Mouse (Mus musculus) left cerebral cortex, adult 11 months (tissue): ENCODE data around the gene Ankrd65.
A peak's percentile ranks its signal among the peaks of the same experiment; 100 is the strongest.
"Not testable (repeated sequence)": the region's sequence is repeated elsewhere in the genome, so short reads cannot be mapped to it uniquely, and the experiment has no call there.

Experiments
- DNase-seq: peaks from one replicate; pipeline ENCODE4 v3.0.0; 2022; ENCODE audit warnings: low spot score

Gene Ankrd65

DNA sequence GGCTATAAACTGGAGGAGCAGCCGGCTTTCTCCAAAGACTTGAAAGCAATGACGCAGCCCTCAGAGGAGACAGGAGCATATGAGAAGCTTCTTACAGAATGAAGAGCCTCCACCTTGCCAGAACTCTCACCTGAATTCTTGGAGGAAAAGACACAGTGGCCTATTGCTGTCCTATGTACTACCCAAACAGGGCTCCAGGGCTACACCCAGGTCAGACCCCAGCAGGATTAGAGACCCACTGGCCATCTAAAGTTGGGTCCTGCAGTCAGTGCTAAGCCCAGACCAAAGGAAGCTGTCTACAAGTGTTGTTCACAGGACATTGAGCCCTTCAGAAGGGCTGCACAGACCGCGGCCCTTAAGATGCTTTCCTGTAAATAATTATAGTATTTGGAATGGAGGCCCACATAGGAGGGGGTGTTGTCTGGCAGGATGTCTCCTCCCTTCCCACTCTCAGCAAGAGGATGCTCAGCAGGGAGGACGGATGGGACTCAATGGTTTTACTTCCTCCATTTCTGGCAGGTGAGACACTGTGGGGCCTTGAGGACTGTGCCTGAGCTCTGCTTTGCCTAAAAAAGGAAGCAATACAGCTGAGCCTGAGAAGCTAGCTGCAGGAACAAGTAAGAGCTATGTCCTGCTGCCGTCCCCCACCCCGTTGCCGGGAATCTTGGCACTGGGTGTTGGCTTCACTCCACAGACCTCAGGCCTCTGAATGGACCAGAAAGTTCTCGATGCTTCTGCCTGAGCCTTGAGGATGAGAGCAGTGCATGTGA lies 15.1 kb upstream of the Ankrd65 start:
- no peak for DNase-seq

DNA sequence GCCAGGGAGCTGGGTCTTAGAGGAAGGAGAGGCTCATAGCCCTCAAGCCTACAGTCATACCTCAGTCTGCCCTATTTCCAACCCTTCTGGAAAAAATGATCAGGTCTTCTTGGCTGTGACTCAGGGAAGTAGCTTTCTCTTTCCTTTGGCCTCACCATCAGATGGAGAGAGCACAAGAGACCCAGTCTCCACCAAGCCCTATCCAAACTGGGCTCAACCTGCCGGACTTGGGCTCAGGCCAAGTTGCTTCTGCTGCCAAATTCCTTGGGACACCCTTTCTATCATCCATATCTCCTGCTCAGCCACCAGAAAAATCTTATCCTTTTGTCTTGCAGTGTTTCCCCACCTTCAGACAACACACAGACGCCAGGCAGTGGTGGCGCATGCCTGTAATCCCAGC lies 14.4 kb upstream of the Ankrd65 start:
- no peak for DNase-seq

DNA sequence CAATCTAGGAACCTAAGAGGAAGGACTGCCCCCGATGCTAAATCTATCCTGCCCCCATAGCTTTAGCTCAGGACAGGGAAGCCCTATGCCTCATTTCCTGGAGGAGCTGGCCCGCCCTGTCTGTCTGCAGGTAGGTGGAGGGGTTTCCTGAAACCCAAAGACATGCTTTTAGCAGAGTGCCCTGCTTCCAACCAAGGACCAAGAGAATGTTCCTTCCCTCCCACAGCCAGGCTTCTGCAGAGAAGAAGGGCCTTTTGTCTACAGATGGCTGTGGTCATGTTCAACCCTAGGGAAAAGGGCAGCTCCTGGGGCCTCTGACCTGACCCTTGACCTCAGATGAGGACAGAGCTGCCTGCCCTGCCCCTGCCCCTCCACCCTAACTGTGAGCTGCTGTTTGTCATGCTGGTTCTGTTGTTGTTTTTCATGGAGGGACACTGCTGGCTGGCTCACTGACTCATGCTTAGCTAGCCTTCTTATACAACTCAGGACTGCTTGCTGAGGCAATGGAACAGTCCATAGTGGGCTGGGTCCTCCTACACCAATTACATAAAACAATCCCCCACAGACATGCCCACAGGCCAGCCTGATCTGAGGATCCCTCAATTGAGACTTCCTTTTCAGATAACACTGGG lies 13.4 kb upstream of the Ankrd65 start:
- DNase-seq = no peak

DNA sequence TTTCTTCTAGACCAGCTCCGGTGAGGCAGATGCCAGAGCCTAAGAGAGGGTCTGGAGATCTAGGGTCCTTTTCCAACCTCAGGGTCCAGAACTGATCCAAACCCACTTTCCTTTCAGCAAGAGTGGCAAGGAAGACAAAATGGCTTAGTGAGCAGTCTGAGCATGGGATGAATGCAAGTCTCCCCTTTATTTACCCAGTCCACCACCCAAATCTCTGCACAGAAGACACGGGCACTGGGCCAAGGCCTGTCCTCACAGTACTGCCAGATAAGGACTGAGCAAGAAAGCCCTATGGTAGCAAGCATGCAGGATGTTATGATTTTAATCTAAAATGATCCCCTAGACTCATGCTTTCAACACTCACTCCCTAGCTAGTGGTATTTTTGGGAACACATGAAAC lies 12.4 kb upstream of the Ankrd65 start:
- no peak for DNase-seq

DNA sequence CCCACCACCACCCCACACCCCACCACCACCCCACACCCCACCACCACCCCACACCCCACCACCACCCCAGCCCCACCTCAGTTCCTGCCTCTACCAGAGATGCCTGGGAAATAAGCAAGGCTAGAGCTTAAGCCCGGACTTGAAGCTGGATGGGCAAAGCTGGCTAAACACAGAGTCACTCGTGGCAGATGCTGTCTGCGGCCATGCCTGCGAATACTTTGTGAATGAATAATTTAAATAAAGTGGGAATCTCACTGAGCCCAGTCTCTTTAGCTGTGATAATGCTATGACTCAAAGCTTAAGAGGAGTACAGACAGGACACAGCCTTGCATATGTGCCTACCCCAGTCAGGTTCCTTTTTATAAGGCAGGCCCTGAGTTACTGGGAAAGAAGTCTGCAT lies 10.7 kb upstream of the Ankrd65 start:
- no peak for DNase-seq

DNA sequence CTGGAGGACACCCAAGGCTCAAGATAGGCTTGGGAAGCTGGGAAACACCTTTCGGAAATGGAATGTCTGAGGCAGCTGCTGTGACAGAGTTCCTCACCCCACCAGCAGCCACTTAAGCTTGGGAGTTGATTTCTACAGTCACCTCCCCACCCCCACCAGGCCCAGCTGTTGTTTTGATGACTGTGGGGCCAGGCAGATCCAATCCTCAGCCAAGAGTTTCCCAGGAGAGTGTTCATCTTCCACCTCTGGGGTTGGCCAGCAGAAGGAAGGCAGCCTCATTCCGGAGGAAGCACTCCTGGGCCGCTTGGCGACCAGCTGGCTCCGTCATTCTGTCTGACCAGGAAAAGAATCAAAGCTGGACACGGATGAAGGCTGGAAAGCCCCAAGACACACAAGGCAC lies 9.3 kb upstream of the Ankrd65 start:
- DNase-seq = no peak

DNA sequence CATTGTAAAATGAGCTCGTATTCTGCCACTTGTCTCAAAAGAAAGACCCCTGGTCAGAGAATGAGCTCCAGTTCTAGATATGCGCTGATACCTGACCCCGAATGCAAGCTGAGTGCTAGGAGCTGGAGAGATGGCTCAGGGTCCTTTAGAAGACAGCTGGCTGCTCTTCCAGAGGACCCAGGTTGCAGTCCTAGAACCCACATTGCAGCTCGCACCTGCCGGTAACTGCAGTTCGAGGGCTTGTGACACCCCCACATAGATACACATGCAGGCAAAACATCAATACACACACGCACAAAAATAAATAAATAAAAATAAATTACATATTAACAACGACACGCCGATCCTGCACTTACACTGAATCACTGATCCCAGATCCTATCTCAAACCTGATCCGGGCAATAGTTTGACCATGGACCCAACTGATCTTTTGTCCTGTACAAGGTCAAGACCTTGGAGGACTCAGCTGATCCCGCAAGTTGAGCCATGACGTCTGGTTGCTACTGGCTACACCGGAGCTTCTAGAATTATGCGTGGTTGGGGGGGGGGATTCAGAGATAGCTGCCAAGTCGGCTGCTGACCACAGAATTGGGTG lies 6.7 kb upstream of the Ankrd65 start:
- DNase-seq = no peak

DNA sequence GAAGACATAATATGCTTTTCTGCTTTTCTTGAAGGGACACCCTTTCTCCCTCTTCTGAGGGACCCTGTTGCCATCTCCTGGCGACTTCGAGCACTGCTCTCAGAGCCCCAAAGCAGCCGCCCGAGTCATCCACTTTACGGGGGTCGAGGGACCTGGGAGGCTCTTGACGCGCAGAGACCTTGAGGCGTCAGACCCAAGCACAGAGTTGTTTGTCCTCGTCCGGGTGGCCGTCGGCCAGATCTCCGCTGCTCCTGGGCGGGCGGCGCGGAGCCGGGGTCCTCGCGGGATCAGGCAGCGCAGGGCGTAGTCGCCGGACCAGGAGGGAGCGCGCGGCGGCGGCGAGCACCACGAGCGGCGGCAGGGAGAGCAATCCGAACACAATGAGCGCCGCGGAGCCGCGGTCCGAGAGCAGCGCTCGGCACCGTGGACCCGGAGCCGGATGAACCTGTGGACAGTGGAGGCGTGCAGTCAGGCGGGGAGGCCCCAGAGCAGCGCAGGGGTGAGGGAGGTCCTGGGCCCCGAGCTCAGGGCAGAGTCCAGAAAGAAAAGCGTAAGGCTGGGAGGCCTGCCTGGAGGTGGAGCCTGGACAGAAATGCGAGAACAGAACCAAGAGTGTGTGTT lies 6.0 kb upstream of the Ankrd65 start:
- no peak for DNase-seq

DNA sequence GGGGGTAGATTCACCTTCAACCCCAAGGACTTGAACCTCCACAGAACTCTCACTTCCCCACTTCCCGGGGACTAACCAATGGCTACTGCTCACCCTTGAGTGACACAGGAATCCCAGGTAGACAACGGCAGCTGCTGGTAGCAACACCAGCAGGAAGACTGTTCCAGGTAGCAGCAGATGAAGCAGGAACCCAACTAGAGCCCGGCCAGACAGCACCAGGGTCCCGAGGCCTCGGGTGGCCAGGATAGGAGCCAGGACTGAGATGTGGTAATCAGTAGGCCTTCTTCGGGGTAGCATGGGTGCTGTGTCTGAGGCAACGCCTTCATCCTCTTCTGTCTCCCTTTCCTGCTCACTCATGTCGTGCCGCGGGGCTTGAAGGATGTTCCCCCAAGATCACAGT lies 5.0 kb upstream of the Ankrd65 start:
- no peak for DNase-seq

DNA sequence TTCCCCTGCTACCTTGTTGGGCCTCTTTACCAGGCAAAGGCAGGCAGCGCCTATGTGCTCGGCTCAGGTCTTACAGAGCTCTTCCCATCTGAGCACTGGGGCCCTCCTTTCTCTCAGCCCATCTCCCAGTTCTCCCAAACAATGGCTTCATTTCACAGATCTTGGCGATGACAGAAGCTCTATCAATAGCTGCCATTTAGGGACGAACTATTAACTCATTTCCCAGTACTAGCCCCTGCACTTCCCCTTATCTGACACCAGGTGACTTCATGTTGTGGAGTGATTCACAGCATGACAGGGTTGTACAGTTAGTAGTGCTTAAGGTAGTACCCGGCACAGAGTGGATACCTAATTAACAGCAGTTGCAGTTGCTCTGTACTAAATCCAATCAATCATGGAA lies 4.4 kb upstream of the Ankrd65 start, which contains the start of gene Tmem88b:
Tmem88b (minus strand) TSS at position 56 of the 400 bp plus-strand sequence.
- no peak for DNase-seq

DNA sequence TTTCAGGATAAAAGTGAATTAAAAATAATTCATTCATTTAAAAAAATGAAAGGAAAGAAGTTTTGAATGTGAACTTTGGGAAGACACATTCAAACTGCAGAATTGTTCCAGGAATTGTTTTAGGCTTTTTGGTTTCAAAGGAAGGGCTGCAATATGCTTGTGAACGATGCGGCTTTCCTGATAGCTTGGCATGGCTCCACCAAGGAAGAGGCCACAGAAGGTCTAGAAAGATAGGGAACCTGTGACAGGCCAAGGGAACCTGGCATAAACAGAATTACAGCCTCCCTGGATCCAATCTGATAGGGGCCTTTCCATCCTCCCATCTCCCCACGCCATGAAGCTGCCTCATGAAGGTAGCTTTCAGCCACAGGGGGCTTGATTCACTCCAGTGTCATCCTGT lies 1.9 kb upstream of the Ankrd65 start:
- DNase-seq = no peak

DNA sequence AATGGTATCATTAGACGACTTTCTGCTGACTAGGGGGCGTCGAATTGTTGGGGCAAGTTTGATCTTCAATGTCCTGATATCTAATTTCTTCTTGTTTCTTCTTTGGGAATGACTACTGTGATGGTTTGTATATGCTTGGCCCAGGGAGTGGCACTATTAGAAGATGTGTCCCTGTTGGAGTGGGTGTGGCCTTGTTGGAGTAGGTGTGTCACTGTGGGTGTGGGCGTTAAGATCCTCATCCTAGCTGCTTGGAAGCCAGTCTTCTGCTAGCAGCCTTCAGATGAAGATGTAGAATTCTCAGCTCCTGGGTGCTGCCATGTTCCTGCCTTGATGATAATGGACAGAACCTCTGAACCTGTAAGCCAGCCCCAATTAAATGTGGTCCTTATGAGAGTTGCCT lies 1.4 kb upstream of the Ankrd65 start:
- not testable (repeated sequence) for DNase-seq

DNA sequence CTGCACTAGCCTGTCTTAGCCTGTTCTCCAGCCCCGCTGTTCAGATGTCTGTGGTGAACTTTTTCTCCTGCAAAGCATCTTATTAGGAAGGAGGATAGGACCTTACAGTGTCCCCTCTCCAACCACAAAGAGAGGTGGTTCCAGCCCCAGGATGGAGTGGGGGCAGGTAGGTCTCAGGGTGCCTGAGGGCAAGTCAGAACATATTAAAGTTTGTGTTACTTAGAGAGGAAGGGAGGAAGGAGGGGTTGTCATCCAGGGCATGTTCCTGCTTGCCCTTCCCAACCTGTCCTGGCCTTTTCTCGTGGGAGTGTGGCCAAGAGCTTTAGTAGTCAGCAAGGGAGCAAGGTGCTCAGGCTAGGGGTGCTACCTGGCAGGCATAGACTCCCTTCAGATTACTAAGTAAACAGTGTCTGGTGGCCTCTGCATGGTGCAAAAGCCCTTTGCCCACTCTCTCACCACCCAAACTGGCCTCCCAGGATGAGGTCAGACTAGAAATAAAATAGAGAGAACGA lies 467 bp downstream of the Ankrd65 start:
- no peak for DNase-seq

DNA sequence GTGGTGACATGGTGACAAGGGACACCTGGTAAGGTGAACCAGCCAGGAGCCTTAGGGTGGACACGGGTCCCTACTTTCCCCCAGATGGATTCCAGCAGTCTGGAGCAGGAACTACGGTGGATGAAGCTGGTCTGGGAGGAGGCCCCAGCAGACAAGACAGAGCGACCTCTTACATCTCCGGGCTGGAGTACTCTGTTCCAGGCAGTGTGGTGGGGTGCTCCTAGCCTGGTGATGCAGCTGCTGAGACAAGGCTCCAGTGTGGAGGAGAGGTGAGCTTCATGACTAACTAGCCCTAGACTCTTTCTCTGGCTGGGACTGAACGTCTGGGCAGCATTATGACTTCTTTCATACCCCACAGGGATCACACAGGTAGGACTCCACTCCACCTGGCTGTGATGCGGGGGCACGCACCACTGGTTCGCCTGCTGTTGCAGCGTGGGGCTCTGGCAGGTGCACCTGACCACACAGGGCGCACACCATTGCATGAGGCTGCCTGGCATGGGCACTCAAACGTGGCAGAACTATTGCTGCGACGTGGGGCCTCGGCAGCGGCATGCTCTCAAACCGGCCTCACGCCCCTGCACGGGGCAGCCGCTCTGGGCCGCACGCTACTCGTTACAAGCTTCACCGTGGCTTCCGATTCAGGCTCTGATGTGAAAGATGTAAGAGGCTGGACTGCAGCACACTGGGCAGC lies 1.1 kb downstream of the Ankrd65 start:
- DNase-seq = no peak

DNA sequence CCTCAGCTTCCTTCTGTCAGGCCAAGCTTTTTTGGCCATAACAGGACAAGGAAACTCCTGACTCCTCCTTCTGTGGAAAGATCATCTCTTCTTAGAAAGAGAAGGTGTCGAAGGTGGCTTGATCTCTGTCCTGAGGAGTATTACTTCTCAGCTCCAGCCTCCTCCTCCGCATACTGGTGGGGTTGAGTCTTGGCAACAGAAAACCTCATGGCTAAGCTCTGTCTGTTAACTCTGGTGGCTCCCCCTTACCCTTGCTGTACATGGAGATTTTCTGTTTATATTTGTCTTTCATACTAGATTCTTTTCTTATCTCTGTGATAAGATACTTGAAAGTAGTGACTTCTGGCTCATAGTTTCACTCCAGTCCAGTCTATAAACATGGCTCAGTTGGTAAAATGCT lies 3.5 kb downstream of the Ankrd65 start:
- no peak for DNase-seq

DNA sequence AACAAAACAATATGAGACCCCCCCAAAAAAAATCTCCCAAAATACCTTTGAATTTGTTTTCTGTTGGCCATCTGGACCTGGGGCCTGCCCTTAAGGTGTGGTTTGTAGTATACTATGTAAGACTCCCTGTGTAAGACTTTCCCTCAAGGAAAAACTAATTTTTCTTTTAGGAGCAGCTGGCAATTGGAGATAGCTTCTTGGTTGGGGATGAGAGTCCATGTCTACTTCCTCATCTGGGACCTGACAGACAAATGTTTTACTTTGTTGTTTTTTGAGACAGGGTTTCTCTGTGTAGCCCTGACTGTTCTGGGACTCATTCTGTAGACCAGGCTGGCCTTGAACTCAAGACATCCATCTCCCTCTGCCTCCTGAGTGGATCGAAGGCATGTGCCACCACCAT lies 11.8 kb downstream of the Ankrd65 start:
- DNase-seq = no peak

DNA sequence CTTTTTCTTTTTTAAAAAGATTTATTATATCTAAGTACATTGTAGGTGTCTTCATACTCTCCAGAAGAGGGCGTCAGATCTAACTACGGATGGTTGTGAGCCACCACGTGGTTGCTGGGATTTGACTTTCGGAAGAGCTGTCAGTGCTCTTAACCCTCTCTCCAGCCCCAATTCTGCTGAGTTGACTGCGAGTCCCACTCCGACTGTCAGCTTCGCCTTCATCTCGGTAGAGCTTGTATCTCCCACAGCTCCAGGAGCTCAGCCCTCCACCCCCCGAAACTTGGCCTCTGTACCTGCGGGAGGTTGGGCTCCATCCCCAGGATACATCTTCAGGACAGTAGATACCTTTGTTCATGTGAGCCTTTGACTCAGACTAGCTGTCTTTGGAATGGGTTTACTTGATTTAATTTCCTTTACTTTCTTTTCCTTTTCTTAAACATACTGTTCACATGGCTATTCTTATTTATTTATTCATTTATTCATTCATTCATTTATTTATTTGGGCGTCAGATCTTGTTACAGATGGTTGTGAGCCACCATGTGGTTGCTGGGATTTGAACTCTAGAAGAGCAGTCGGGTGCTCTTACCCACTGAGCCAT lies 12.6 kb downstream of the Ankrd65 start, which contains the start of gene Mrpl20:
Mrpl20 (plus strand) TSS at position 138 of the 599 bp plus-strand sequence.
- DNase-seq = no peak

DNA sequence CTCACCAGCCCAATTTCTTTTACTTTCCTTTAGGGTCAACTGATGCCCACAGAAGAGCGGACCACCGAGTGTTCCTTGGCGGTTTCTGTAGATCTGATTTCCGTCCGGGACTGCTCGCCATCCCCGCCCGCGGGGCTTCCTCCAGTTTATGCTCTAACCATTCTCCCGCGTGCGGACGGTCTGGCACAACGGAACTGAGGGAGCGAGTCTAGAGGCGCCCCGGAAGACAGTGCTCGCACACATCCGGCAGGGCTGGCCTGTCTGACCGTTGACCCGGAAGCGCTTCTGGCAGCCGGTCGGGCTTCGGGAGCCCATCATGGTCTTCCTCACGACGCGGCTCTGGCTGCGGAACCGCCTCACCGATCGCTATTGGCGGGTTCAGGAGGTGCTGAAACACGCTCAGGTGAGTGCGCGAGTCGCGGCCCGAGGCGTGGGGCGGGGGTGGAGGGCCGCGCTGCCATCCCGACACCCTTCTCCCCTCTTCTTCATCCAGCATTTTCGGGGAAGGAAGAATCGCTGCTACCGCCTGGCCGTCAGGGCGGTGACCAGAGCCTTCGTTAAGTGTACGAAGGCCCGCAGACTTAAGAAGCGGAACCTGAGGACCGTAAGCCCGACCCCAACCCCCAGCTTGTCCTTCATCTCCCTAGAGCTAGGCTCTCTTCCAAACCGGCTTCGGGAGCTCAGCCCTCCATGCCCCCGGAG lies 13.3 kb downstream of the Ankrd65 start:
- DNase-seq = peak; percentile 86

DNA sequence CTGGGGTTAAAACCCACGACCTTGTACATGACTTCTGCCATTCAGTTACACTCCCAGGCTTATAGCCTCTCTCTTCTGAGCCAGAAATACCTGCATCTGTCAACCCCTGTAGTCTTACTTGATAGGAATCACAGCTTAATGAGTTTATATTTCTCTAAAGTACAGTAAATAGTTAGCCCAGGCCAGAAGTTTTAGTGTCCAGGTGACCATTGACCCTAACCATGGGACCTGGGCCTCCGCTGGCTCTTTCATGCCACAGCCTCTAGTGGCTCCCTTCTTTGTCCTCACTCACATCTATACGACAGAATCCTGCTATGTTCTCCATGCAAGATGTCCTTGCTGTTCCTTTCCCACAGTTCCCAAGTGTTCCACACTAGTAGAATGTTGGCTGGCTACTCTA lies 17.6 kb downstream of the Ankrd65 start:
- DNase-seq = no peak

DNA sequence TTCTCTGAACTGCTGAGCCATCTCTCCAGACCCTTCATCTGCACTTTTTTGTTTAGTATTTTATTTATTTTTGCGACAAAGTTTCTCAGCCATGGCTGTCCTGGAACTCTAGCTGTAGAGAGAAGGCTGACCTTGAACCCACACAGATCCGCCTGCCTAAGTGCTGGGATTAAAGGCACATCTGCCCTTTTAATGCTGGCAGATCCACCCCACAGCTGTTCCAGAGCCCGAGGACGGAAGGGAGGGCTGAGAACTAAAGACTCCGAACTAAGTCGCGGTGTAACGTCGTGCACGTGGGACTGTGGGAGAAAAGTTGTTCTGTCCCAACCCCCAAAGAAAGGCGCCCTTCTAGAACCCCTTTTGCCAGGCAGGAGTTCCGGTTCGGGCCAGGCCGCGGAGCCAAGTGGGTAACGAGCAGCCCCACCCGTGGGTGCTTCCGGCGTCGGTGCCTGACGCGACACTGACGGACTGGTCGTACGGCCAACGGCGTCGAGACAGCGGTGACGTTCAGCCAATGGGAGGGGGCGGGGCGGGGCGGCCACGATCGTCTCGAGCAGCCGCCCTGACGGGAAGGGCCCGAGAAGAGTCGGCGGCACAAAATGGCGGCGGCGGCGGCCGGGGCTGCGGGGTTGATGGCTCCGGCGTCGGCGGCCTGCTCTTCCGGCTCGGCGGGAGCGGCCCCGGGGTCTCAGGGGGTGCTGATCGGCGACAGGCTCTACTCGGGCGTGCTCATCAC lies 21.9 kb downstream of the Ankrd65 start, which contains the start of gene Ccnl2:
Ccnl2 (plus strand) TSS at position 561 of the 736 bp plus-strand sequence.
- peak; percentile 89 for DNase-seq
